Mouse (Mus musculus) lung, postnatal 0 days (tissue): ENCODE results near the gene Dagla. TPM values are rescaled to one million over a fixed set of nuclear protein-coding genes. Genes with fewer than 3 reads are reported as not detected.
A peak's percentile ranks its signal among the peaks of the same experiment; 100 is the strongest.

Source experiments
- ATAC-seq: fragments of 200-750 bp; cut with Nextera tagmentation; 2 replicates; pipeline ENCODE4 v1.8.0; 2017; ENCODE audit warnings: moderate library complexity
- DNase-seq: peaks from one replicate; pipeline ENCODE4 v3.0.0-alpha.2; 2016; ENCODE audit warnings: low spot score
- H3K27ac ChIP-seq: fragments of 300-500 bp; sonication (generic); 2 replicates; pipeline ENCODE4 v1.5.1; 2014; ENCODE audit warnings: antibody characterized with exemption, mild to moderate bottlenecking, low read length, mixed read lengths
- H3K27me3 ChIP-seq: fragments of 300-500 bp; sonication (generic); replicated peaks from 2 replicates; pipeline ENCODE4 v1.6.1; 2014; ENCODE audit warnings: low read length, mixed read lengths; ENCODE audit not compliant: insufficient read depth
- H3K36me3 ChIP-seq: fragments of 300-500 bp; sonication (generic); 2 replicates; pipeline ENCODE4 v1.6.1; 2014; ENCODE audit warnings: low read length, mixed read lengths; ENCODE audit not compliant: insufficient read depth
- H3K4me1 ChIP-seq: fragments of 300-500 bp; sonication (generic); 2 replicates; pipeline ENCODE4 v1.6.1; 2014; ENCODE audit warnings: antibody characterized with exemption, low read depth, low read length, mixed read lengths; ENCODE audit not compliant: insufficient read depth
- H3K4me2 ChIP-seq: fragments of 300-500 bp; sonication (generic); replicated peaks from 2 replicates; pipeline ENCODE4 v1.6.1; 2014; ENCODE audit warnings: low read depth, mild to moderate bottlenecking, low read length, moderate library complexity, mixed read lengths
- H3K4me3 ChIP-seq: fragments of 300-500 bp; sonication (generic); 2 replicates; pipeline ENCODE4 v1.5.1; 2014; ENCODE audit warnings: low read depth, low read length
- H3K9ac ChIP-seq: fragments of 300-500 bp; sonication (generic); replicated peaks from 2 replicates; pipeline ENCODE4 v1.6.1; 2014; ENCODE audit warnings: low read depth, mild to moderate bottlenecking
- H3K9me3 ChIP-seq: fragments of 300-500 bp; sonication (generic); 2 replicates; pipeline ENCODE4 v1.6.1; 2016; ENCODE audit warnings: low read length, mixed read lengths
- CTCF ChIP-seq: IDR thresholded peaks from 2 replicates; pipeline ENCODE4 v1.5.1; 2016; ENCODE audit warnings: antibody characterized with exemption, mild to moderate bottlenecking
- EP300 ChIP-seq: IDR thresholded peaks from 2 replicates; pipeline ENCODE4 v1.6.1; 2016; ENCODE audit warnings: antibody characterized with exemption, mild to moderate bottlenecking, control low read depth
- WGBS: fragments of 180-500 bp; shearing (Covaris S2); extraction: QIAGEN DNeasy Blood & Tissue Kit; methylation state at CpG from one replicate; pipeline ENCODE4 v1.1.7; 2014; 5-methylcytosine and 5-hydroxymethylcytosine counted together
- polyA plus RNA-seq: library from polyadenylated mRNA; unstranded; fragments of >200 nt; fragmentation: Nextera tagmentation; extraction: Ambion mirVana; gene quantifications from 2 replicates; pipeline ENCODE4 v1.2.1, GENCODE M21; 2015

Gene Dagla
- polyA plus RNA-seq, 1 experiment from 2014 or later: 1.2 TPM

DNA sequence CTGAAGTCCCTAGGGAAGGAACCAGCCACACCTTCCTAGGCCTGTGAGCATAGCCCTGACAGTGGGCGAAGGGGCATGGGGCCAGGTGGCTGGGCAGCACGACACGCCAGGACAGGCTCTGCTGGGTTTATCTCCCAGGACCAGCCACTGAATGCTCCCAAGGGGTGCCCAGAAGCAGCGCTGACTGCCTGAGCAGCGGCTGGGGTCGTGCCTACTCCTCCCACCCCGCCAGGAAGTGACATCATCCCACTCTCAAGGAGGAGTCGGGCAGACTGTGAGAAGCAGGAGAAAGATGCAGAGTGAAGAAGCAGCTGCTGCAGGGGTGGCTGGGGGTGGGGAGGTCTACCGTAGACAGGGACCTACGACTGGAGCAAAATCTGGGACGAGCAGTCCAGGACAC is 31.9 kb downstream of the Dagla start:
- ATAC-seq (peak; percentile 42), DNase-seq (peak; percentile 45)
- H3K9me3 ChIP-seq: no peaks in the 10 kb centered on the region
- H3K27ac ChIP-seq: no peak overlapping the region
- WGBS: 17% methylated on average over 11 of the region's 11 CpGs
- no peaks in the 10 kb centered on the region for H3K27me3 ChIP-seq
- H3K4me3 ChIP-seq: no peak overlapping the region
- H3K4me1 ChIP-seq: no peaks in the 10 kb centered on the region
- H3K9ac ChIP-seq: no peak overlapping the region
- H3K36me3 ChIP-seq: no peaks in the 10 kb centered on the region
- no peak overlapping the region for H3K4me2 ChIP-seq
- TF ChIP-seq CTCF: no peak
- no peak for TF ChIP-seq EP300

- WGBS: 88% methylated on average over 7 of the region's 7 CpGs
- no peak for DNase-seq
- H3K9me3 ChIP-seq: no peaks in the 10 kb centered on the region
- H3K36me3 ChIP-seq: no peaks in the 10 kb centered on the region
- no peak overlapping the region for H3K27ac ChIP-seq
- H3K9ac ChIP-seq: no peak overlapping the region
- no peak overlapping the region for H3K4me3 ChIP-seq
- H3K27me3 ChIP-seq: no peaks in the 10 kb centered on the region
- no peak for ATAC-seq
- no peak overlapping the region for H3K4me2 ChIP-seq
- TF ChIP-seq EP300 (no peak), CTCF (no peak)
- peaks cover 5% of the 10 kb centered on the region; the same call in 1 of the 2 replicates for H3K4me1 ChIP-seq
Measured at GRCm38 (mm10) chr19:10271592-10271991, 33.1 kb downstream of the Dagla start.

GRCm38 (mm10) chr19:10270356-10270755 is 34.3 kb downstream of the Dagla start:
- TF ChIP-seq CTCF: no peak
- no peak for TF ChIP-seq EP300
- 79% methylated on average over 5 of the region's 5 CpGs for WGBS

GRCm38 (mm10) chr19:10268851-10269250 is 35.8 kb downstream of the Dagla start:
- TF ChIP-seq CTCF (no peak), EP300 (no peak)
- H3K9me3 ChIP-seq: no peaks in the 10 kb centered on the region
- no peaks in the 10 kb centered on the region for H3K36me3 ChIP-seq
- 88% methylated on average over 15 of the region's 15 CpGs for WGBS
- H3K4me3 ChIP-seq: no peak overlapping the region
- peaks cover 5% of the 10 kb centered on the region; the same call in 1 of the 2 replicates for H3K4me1 ChIP-seq
- no peak overlapping the region for H3K27ac ChIP-seq
- ATAC-seq (no peak), DNase-seq (no peak)
- H3K9ac ChIP-seq: no peak overlapping the region
- no peak overlapping the region for H3K4me2 ChIP-seq
- H3K27me3 ChIP-seq: no peaks in the 10 kb centered on the region

More at GRCm38 (mm10) chr19:10270356-10270755, 34.3 kb downstream of the Dagla start:
- H3K4me2 ChIP-seq: no peak overlapping the region
- H3K27me3 ChIP-seq: no peaks in the 10 kb centered on the region
- H3K36me3 ChIP-seq: no peaks in the 10 kb centered on the region
- H3K9ac ChIP-seq: no peak overlapping the region
- H3K4me3 ChIP-seq: no peak overlapping the region
- no peaks in the 10 kb centered on the region for H3K9me3 ChIP-seq
- ATAC-seq (no peak), DNase-seq (no peak)
- no peak overlapping the region for H3K27ac ChIP-seq
- H3K4me1 ChIP-seq: peaks cover 5% of the 10 kb centered on the region; the same call in 1 of the 2 replicates

DNA sequence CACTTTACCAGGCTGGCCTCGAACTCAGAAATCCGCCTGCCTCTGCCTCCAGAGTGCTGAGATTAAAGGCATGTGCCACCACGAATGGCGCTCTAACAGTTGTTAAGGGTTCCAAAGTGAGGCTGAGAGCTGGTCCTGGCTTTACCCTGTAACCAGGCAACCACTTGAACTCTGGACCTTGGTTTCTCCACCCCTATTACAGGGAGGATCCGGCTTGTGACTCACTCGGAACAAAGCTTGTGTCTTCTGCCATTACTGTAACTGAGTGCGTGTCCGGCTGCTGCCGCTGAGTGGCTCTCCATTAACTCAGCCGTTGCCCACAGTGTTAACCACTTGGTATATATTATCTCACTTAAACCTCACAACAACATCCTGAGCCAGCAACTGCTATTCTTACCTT is 36.7 kb downstream of the Dagla start:
- no peaks in the 10 kb centered on the region for H3K9me3 ChIP-seq
- H3K9ac ChIP-seq: no peak overlapping the region
- H3K4me3 ChIP-seq: no peak overlapping the region
- no peaks in the 10 kb centered on the region for H3K27me3 ChIP-seq
- no peak for DNase-seq
- peaks cover 5% of the 10 kb centered on the region; the same call in 1 of the 2 replicates for H3K4me1 ChIP-seq
- TF ChIP-seq EP300 (no peak), CTCF (no peak)
- H3K27ac ChIP-seq: no peak overlapping the region
- 79% methylated on average over 10 of the region's 10 CpGs for WGBS
- H3K36me3 ChIP-seq: no peaks in the 10 kb centered on the region
- no peak for ATAC-seq
- H3K4me2 ChIP-seq: no peak overlapping the region

DNA sequence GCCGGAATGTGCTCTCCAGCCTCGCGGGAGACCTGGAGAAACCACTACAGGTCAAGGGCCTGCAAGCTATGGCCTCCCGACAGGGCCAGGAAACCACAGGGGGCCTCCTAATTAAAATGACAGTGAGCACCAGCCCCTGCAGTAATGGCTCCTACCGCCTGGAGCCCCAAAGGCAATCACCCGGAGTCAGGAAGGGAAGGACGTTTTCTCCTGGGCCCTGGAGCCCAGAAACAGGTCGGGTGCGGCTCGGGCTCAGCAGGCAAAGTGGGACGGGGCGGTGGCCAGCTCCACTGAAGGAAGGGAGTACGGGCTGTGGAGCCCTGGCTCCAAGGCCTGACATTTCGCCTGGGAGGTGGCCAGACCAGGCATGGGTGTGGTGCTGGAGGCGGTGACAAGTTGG is 37.6 kb downstream of the Dagla start:
- no peaks in the 10 kb centered on the region for H3K36me3 ChIP-seq
- DNase-seq (peak; percentile 33), ATAC-seq (peak; percentile 24)
- peak overlapping the region; percentile 60 for H3K27ac ChIP-seq
- no peak overlapping the region for H3K4me2 ChIP-seq
- no peaks in the 10 kb centered on the region for H3K27me3 ChIP-seq
- H3K4me1 ChIP-seq: peaks cover 5% of the 10 kb centered on the region; the same call in 1 of the 2 replicates
- TF ChIP-seq EP300 (no peak), CTCF (no peak; the same call in 1 of the 2 replicates)
- 0 out of 2 replicates have a peak overlapping the region, but pooled peaks have one; percentile 8 for H3K9ac ChIP-seq
- H3K4me3 ChIP-seq: no peak overlapping the region
- H3K9me3 ChIP-seq: no peaks in the 10 kb centered on the region
- 37% methylated on average over 15 of the region's 15 CpGs for WGBS
